Mouse (Mus musculus) heart, embryonic 14.5 days (tissue): ENCODE results near the gene BC107364. TPM values are rescaled to one million over a fixed set of nuclear protein-coding genes. Genes with fewer than 3 reads are reported as not detected.
"Not testable (repeated sequence)": the region's sequence is repeated elsewhere in the genome, so short reads cannot be mapped to it uniquely, and the experiment has no call there.

Source experiments
- ATAC-seq: fragments of 200-750 bp; cut with Nextera tagmentation; 2 replicates; pipeline ENCODE4 v1.8.0; 2017; ENCODE audit warnings: low read depth, moderate TSS enrichment; ENCODE audit not compliant: insufficient number of reproducible peaks, insufficient read depth, low FRiP score
- H3K27ac ChIP-seq, 2 experiments: fragments of 200-500 bp in 1 of 2; fragments of 300-500 bp in 1 of 2; sonication (generic) in 1 of 2; replicated peaks in 1 of 2; 2 replicates each; pipeline ENCODE4 v1.5.1; 2012 to 2014; ENCODE audit warnings: low read depth in 2 of 2, low read length in 2 of 2, control low read depth in 1 of 2, mild to moderate bottlenecking in 1 of 2, mixed read lengths in 1 of 2; ENCODE audit not compliant: control insufficient read depth in 1 of 2, insufficient read depth in 1 of 2
- H3K27me3 ChIP-seq: fragments of 300-500 bp; sonication (generic); 2 replicates; pipeline ENCODE4 v1.6.1; 2014; ENCODE audit warnings: mild to moderate bottlenecking, low read length, control low read depth; ENCODE audit not compliant: control insufficient read depth, insufficient read depth
- H3K36me3 ChIP-seq: fragments of 300-500 bp; sonication (generic); 2 replicates; pipeline ENCODE4 v1.6.1; 2014; ENCODE audit warnings: mild to moderate bottlenecking, control low read depth, low read length, mixed read lengths; ENCODE audit not compliant: control insufficient read depth, insufficient read depth
- H3K4me1 ChIP-seq, 2 experiments: fragments of 200-500 bp in 1 of 2; fragments of 300-500 bp in 1 of 2; sonication (generic) in 1 of 2; 2 replicates each; pipeline ENCODE4 v1.6.1; 2012 to 2014; ENCODE audit warnings: low read length in 2 of 2, control low read depth in 1 of 2, mixed read lengths in 1 of 2; ENCODE audit not compliant: control insufficient read depth in 2 of 2, insufficient read depth in 2 of 2
- H3K4me2 ChIP-seq: fragments of 300-500 bp; sonication (generic); 2 replicates; pipeline ENCODE4 v1.6.1; 2014; ENCODE audit warnings: mild to moderate bottlenecking, low read length
- H3K4me3 ChIP-seq, 2 experiments: fragments of 200-500 bp in 1 of 2; fragments of 300-500 bp in 1 of 2; sonication (generic) in 1 of 2; 2 replicates each; pipeline ENCODE4 v1.5.1; 2012 to 2014; ENCODE audit warnings: low read length in 2 of 2, mild to moderate bottlenecking in 2 of 2, control low read depth in 1 of 2, low read depth in 1 of 2, moderate library complexity in 1 of 2; ENCODE audit not compliant: control insufficient read depth in 1 of 2, insufficient read depth in 1 of 2
- H3K9ac ChIP-seq: fragments of 300-500 bp; sonication (generic); 2 replicates; pipeline ENCODE4 v1.6.1; 2014; ENCODE audit warnings: mild to moderate bottlenecking, low read length
- H3K9me3 ChIP-seq: fragments of 300-500 bp; sonication (generic); 2 replicates; pipeline ENCODE4 v1.6.1; 2016; ENCODE audit warnings: low read length, control low read depth; ENCODE audit not compliant: control insufficient read depth
- WGBS: fragments of 180-500 bp; shearing (Covaris S2); extraction: QIAGEN DNeasy Blood & Tissue Kit; methylation state at CpG from one replicate; pipeline ENCODE4 v1.1.7; 2014; 5-methylcytosine and 5-hydroxymethylcytosine counted together
- polyA plus RNA-seq: library from polyadenylated mRNA; unstranded; fragments of >200 nt; fragmentation: Nextera tagmentation; extraction: Ambion mirVana; gene quantifications from 2 replicates; pipeline ENCODE4 v1.2.1, GENCODE M21; 2014

Gene BC107364
- polyA plus RNA-seq, 1 experiment from 2014 or later = 1.0 TPM

- peaks cover 2 to 6% of the 10 kb centered on the region in 2 experiments; a peak in 2 of 4 replicates for H3K4me1 ChIP-seq
- peaks cover 95% of the 10 kb centered on the region for H3K27me3 ChIP-seq
- ATAC-seq = no peak
- H3K9ac ChIP-seq = no peak overlapping the region
- 1% methylated on average over 41 of the region's 41 CpGs for WGBS
- no peak overlapping the region for H3K27ac ChIP-seq
- peak overlapping the region; percentile 59 for H3K4me2 ChIP-seq
- no peaks in the 10 kb centered on the region for H3K36me3 ChIP-seq
- H3K4me3 ChIP-seq = peak overlapping the region; percentile 29 to 37
- no peaks in the 10 kb centered on the region for H3K9me3 ChIP-seq
Observed at GRCm38 (mm10) chr3:96401832-96402501, 50.1 kb downstream of the BC107364 start.

- ATAC-seq = no peak
- peaks cover 95% of the 10 kb centered on the region for H3K27me3 ChIP-seq
- H3K4me1 ChIP-seq = peaks cover 2 to 6% of the 10 kb centered on the region in 2 experiments; a peak in 2 of 4 replicates
- no peak overlapping the region for H3K27ac ChIP-seq
- H3K9me3 ChIP-seq = no peaks in the 10 kb centered on the region
- WGBS = 4% methylated on average over 13 of the region's 13 CpGs
- H3K36me3 ChIP-seq = no peaks in the 10 kb centered on the region
- H3K9ac ChIP-seq = no peak overlapping the region
- peak overlapping the region; percentile 29 to 37 for H3K4me3 ChIP-seq
- H3K4me2 ChIP-seq = peak overlapping the region; percentile 59
Observed at GRCm38 (mm10) chr3:96401474-96401831, 50.7 kb downstream of the BC107364 start.

- H3K27ac ChIP-seq = no peak overlapping the region
- under 1% methylated on average over 5 of the region's 5 CpGs for WGBS
- H3K36me3 ChIP-seq = no peaks in the 10 kb centered on the region
- ATAC-seq = no peak
- H3K4me1 ChIP-seq = peaks cover 2 to 6% of the 10 kb centered on the region in 2 experiments; a peak in 2 of 4 replicates
- H3K9ac ChIP-seq = no peak overlapping the region
- no peaks in the 10 kb centered on the region for H3K9me3 ChIP-seq
- no peak overlapping the region for H3K4me2 ChIP-seq
- H3K27me3 ChIP-seq = peaks cover 94% of the 10 kb centered on the region
- no peak overlapping the region for H3K4me3 ChIP-seq
Observed at GRCm38 (mm10) chr3:96398911-96399310, 53.2 kb downstream of the BC107364 start.

- H3K27me3 ChIP-seq = peaks cover 82% of the 10 kb centered on the region
- no peak overlapping the region for H3K27ac ChIP-seq
- no peak for ATAC-seq
- no peak overlapping the region for H3K9ac ChIP-seq
- no peaks in the 10 kb centered on the region for H3K36me3 ChIP-seq
- no peak overlapping the region for H3K4me2 ChIP-seq
- 95% methylated on average over 7 of the region's 7 CpGs for WGBS
- no peak overlapping the region for H3K4me3 ChIP-seq
- no peaks in the 10 kb centered on the region for H3K9me3 ChIP-seq
- peaks cover 2 to 5% of the 10 kb centered on the region in 2 experiments; a peak in 2 of 4 replicates for H3K4me1 ChIP-seq
Observed at GRCm38 (mm10) chr3:96396857-96397256, 55.2 kb downstream of the BC107364 start.

- not testable (repeated sequence) for ATAC-seq, H3K9ac ChIP-seq, H3K27ac ChIP-seq, H3K36me3 ChIP-seq, H3K9me3 ChIP-seq, H3K4me2 ChIP-seq, H3K4me1 ChIP-seq, H3K4me3 ChIP-seq
- peaks cover 28% of the 10 kb centered on the region for H3K27me3 ChIP-seq
- no CpG with 5 or more reads among the region's 18 CpGs for WGBS
Observed at GRCm38 (mm10) chr3:96387202-96387601, 64.9 kb downstream of the BC107364 start.

Other genes with a start within 250 kb of the BC107364 start
- 50.2 and 56.1 TPM in 2 replicates for gene Bola1, start 232.6 kb downstream of the BC107364 start, polyA plus RNA-seq
- gene Hist2h2ab, start 232.4 kb downstream of the BC107364 start, polyA plus RNA-seq = 1.3 TPM in 1 of 2 replicates, not detected in the other
- 3.2 and 4.7 TPM in 2 replicates for gene Hist2h2ac, start 231.4 kb downstream of the BC107364 start, polyA plus RNA-seq
- gene Hist2h2be, start 231.2 kb downstream of the BC107364 start, polyA plus RNA-seq = 6.8 and 7.6 TPM in 2 replicates
- 3.2 and 6.4 TPM in 2 replicates for gene Hist2h3c2, start 213.2 kb downstream of the BC107364 start, polyA plus RNA-seq
- gene Hist2h2aa2, start 212.0 kb downstream of the BC107364 start, polyA plus RNA-seq = 34.6 and 35.8 TPM in 2 replicates
- gene Hist2h2aa1, start 206.8 kb downstream of the BC107364 start, polyA plus RNA-seq = 22.5 and 26.3 TPM in 2 replicates
- 1.2 TPM in 1 of 2 replicates, not detected in the other for gene Hist2h3c1, start 205.6 kb downstream of the BC107364 start, polyA plus RNA-seq
- gene Hist2h4, start 189.0 kb downstream of the BC107364 start, polyA plus RNA-seq = 3.4 and 5.0 TPM in 2 replicates
- 26.9 and 32.0 TPM in 2 replicates for gene Hist2h3b, start 183.7 kb downstream of the BC107364 start, polyA plus RNA-seq
- 4.0 and 7.9 TPM in 2 replicates for gene Hist2h2bb, start 182.6 kb downstream of the BC107364 start, polyA plus RNA-seq
- gene Fcgr1, start 158.3 kb downstream of the BC107364 start, polyA plus RNA-seq = 2.1 and 3.2 TPM in 2 replicates
- 10.8 and 11.7 TPM in 2 replicates for gene Hfe2, start 72.9 kb upstream of the BC107364 start, polyA plus RNA-seq
- gene Txnip, start 105.7 kb upstream of the BC107364 start, polyA plus RNA-seq = 257 and 262 TPM in 2 replicates
- gene Gm16253, start 124.7 kb upstream of the BC107364 start, polyA plus RNA-seq = 0.68 and 0.81 TPM in 2 replicates
- gene Polr3gl, start 141.9 kb upstream of the BC107364 start, polyA plus RNA-seq = 25.5 and 28.7 TPM in 2 replicates
- gene Ankrd34a, start 144.3 kb upstream of the BC107364 start, polyA plus RNA-seq = 8.4 and 8.5 TPM in 2 replicates
- 5.6 and 6.7 TPM in 2 replicates for gene Lix1l, start 148.8 kb upstream of the BC107364 start, polyA plus RNA-seq
- 90.0 and 91.7 TPM in 2 replicates for gene Rbm8a, start 177.6 kb upstream of the BC107364 start, polyA plus RNA-seq
- gene Pex11b, start 183.1 kb upstream of the BC107364 start, polyA plus RNA-seq = 40.5 and 43.4 TPM in 2 replicates
- gene Gm42957, start 183.2 kb upstream of the BC107364 start, polyA plus RNA-seq = 0.07 and 0.20 TPM in 2 replicates
- gene Itga10, start 193.3 kb upstream of the BC107364 start, polyA plus RNA-seq = 1.3 TPM in 2 replicates
- gene Ankrd35, start 217.8 kb upstream of the BC107364 start, polyA plus RNA-seq = 0.09 and 0.23 TPM in 2 replicates
- gene Pias3, start 244.1 kb upstream of the BC107364 start, polyA plus RNA-seq = 26.8 and 30.6 TPM in 2 replicates